Mouse (Mus musculus) forebrain, embryonic 13.5 days (tissue): ENCODE measurements around the gene Upf1. TPM values are rescaled to one million over a fixed set of nuclear protein-coding genes. Genes with fewer than 3 reads are reported as not detected.

ENCODE experiments used
- ATAC-seq: fragments of 200-750 bp; cut with Nextera tagmentation; 2 replicates; pipeline ENCODE4 v1.8.0; 2017
- H3K27ac ChIP-seq: fragments of 300-500 bp; sonication (generic); 2 replicates; pipeline ENCODE4 v1.5.1; 2015; ENCODE audit warnings: inconsistent platforms, mild to moderate bottlenecking, moderate library complexity
- H3K27me3 ChIP-seq: fragments of 300-500 bp; sonication (generic); 2 replicates; pipeline ENCODE4 v1.6.1; 2015; ENCODE audit warnings: mild to moderate bottlenecking, inconsistent platforms
- H3K36me3 ChIP-seq: fragments of 300-500 bp; sonication (generic); 2 replicates; pipeline ENCODE4 v1.6.1; 2015; ENCODE audit warnings: mild to moderate bottlenecking, inconsistent platforms; ENCODE audit not compliant: poor library complexity, severe bottlenecking
- H3K4me1 ChIP-seq: fragments of 300-500 bp; sonication (generic); 2 replicates; pipeline ENCODE4 v1.6.1; 2015; ENCODE audit warnings: inconsistent platforms
- H3K4me2 ChIP-seq: fragments of 300-500 bp; sonication (generic); 2 replicates; pipeline ENCODE4 v1.6.1; 2015; ENCODE audit warnings: inconsistent platforms, mild to moderate bottlenecking, moderate library complexity
- H3K4me3 ChIP-seq: fragments of 300-500 bp; sonication (generic); 2 replicates; pipeline ENCODE4 v1.5.1; 2015; ENCODE audit warnings: mild to moderate bottlenecking, inconsistent platforms
- H3K9ac ChIP-seq: fragments of 300-500 bp; sonication (generic); 2 replicates; pipeline ENCODE4 v1.6.1; 2015; ENCODE audit warnings: mild to moderate bottlenecking, inconsistent platforms
- H3K9me3 ChIP-seq: fragments of 300-500 bp; sonication (generic); replicated peaks from 2 replicates; pipeline ENCODE4 v1.6.1; 2016; ENCODE audit warnings: inconsistent platforms
- WGBS: fragments of 180-500 bp; shearing (Covaris S2); methylation state at CpG from one replicate; pipeline ENCODE4 v1.1.7; 2015; 5-methylcytosine and 5-hydroxymethylcytosine counted together
- polyA plus RNA-seq: library from polyadenylated mRNA; unstranded; fragments of >200 nt; fragmentation: Nextera tagmentation; extraction: Ambion mirVana; gene quantifications from 2 replicates; pipeline ENCODE4 v1.2.1, GENCODE M21; 2015

The Upf1 gene
- polyA plus RNA-seq, 1 experiment from 2014 or later: 16.3 TPM

GRCm38 (mm10) chr8:70332878-70333202 is 20.2 kb downstream of the Upf1 start:
- ATAC-seq: no peak
- 98% methylated on average over 6 of the region's 6 CpGs for WGBS
- no peak overlapping the region for H3K9ac ChIP-seq
- no peak overlapping the region for H3K4me3 ChIP-seq
- no peak overlapping the region for H3K4me2 ChIP-seq
- H3K4me1 ChIP-seq: peaks cover 33% of the 10 kb centered on the region
- 0 out of 2 replicates have a peak, but pooled peaks cover 5% of the 10 kb centered on the region for H3K27me3 ChIP-seq
- no peak overlapping the region for H3K27ac ChIP-seq
- peaks cover 96% of the 10 kb centered on the region for H3K36me3 ChIP-seq
- H3K9me3 ChIP-seq: no peaks in the 10 kb centered on the region

DNA sequence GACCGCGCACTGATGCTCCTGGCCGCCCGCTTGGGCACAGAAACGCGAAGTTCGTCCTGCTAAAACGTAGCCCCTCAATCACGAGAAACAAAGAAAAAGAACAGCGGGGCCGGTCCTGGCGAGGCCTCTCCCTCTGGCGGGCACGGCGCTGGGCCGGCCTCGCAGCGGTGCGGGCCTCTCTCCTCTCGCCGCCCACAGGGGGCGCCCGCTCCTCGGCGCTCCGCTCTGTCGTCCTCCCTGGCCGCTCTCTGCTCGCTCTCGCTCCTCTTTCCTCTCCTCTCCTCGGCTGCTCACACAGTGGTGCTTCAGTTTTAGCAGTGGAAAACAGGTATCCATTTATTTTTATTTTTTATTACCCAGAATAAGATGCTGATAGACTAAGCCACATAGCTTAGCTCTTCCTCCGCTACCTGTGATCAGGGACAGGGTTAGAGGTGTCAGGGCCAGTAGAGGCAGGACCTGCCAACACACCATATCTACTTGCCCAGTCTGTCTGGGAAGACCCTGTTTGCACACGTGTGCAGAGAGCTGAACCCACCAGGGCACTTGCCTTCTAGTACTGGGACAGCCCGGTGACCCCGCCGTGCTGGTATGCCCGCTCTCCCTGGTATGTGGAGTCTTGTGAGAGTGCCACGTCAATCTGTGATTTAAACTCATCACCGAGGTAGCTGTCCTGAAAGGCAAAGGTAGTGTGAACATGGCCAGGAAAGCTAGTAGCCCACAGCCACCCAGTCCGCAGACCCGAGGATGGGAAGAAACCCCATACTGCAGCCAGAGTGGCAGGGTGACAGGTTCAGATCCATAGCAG is 20.8 kb downstream of the Upf1 start:
- peaks cover 95% of the 10 kb centered on the region for H3K36me3 ChIP-seq
- H3K4me1 ChIP-seq: peaks cover 33% of the 10 kb centered on the region
- H3K9ac ChIP-seq: peak overlapping the region; percentile 43
- H3K27ac ChIP-seq: peak overlapping the region; percentile 51; the same call in 1 of the 2 replicates
- peak; percentile 75 for ATAC-seq
- 22% methylated on average over 41 of the region's 41 CpGs for WGBS
- H3K27me3 ChIP-seq: 0 out of 2 replicates have a peak, but pooled peaks cover 5% of the 10 kb centered on the region
- no peaks in the 10 kb centered on the region for H3K9me3 ChIP-seq
- peak overlapping the region; percentile 33 for H3K4me2 ChIP-seq
- H3K4me3 ChIP-seq: no peak overlapping the region

DNA sequence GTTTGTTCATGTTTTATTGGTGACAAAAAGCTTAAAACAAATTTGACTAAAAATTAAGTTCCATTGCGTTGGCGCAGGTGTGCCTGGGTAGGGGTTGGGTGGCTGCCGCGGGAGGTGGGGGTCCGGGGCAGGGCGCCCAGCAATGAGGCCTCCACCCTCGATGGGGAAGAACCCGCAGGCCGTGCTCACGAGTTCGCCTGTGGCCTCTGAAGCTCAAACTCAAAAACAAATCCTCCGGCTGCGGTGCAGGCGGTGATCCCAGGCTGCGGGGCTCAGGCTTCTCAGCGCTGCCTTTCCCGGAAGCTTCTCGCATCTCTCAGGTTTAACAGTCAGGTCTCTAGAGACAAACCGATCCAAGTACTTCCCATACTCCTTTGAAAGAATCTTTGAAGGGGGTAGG is 21.6 kb downstream of the Upf1 start:
- 0 out of 2 replicates have a peak, but pooled peaks cover 5% of the 10 kb centered on the region for H3K27me3 ChIP-seq
- H3K4me1 ChIP-seq: peaks cover 33% of the 10 kb centered on the region
- H3K27ac ChIP-seq: 0 out of 2 replicates have a peak overlapping the region, but pooled peaks have one; percentile 10
- no peak overlapping the region for H3K9ac ChIP-seq
- ATAC-seq: no peak
- no peak overlapping the region for H3K4me2 ChIP-seq
- H3K9me3 ChIP-seq: no peaks in the 10 kb centered on the region
- H3K36me3 ChIP-seq: peaks cover 94% of the 10 kb centered on the region
- H3K4me3 ChIP-seq: no peak overlapping the region
- WGBS: 66% methylated on average over 19 of the region's 19 CpGs

DNA sequence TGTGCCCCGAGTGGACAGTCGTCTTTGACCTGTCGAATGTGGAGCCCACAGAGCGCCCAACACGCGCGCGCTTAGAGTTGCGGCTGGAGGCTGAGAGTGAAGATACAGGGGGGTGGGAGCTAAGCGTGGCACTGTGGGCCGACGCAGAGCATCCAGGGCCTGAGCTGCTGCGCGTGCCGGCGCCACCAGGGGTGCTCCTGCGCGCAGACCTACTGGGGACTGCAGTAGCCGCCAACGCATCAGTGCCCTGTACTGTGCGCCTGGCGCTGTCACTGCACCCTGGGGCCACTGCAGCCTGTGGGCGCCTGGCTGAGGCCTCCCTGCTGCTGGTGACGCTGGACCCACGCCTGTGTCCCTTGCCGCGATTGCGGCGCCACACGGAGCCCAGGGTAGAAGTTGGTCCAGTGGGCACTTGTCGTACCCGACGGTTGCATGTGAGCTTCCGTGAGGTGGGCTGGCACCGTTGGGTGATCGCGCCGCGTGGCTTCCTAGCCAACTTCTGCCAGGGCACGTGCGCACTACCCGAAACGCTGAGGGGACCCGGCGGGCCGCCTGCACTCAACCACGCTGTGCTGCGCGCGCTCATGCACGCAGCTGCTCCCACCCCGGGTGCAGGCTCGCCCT is 22.2 kb downstream of the Upf1 start:
- Histone ChIP-seq H3K4me3 (0 out of 2 replicates have a peak overlapping the region, but pooled peaks have one; percentile 0), H3K4me1 (peaks cover 33% of the 10 kb centered on the region), H3K4me2 (peak overlapping the region; percentile 44), H3K9ac (peak overlapping the region; percentile 47), H3K27ac (0 out of 2 replicates have a peak overlapping the region, but pooled peaks have one; percentile 10), H3K27me3 (0 out of 2 replicates have a peak, but pooled peaks cover 5% of the 10 kb centered on the region), H3K9me3 (no peaks in the 10 kb centered on the region), H3K36me3 (peaks cover 89% of the 10 kb centered on the region)
- WGBS: 30% methylated on average over 53 of the region's 53 CpGs
- peak; percentile 81 for ATAC-seq

- ATAC-seq: no peak
- peaks cover 87% of the 10 kb centered on the region for H3K36me3 ChIP-seq
- peak overlapping the region; percentile 44 for H3K4me2 ChIP-seq
- H3K4me1 ChIP-seq: peaks cover 33% of the 10 kb centered on the region
- H3K4me3 ChIP-seq: no peak overlapping the region
- no peak overlapping the region for H3K27ac ChIP-seq
- H3K9me3 ChIP-seq: no peaks in the 10 kb centered on the region
- peak overlapping the region; percentile 47 for H3K9ac ChIP-seq
- 0 out of 2 replicates have a peak, but pooled peaks cover 5% of the 10 kb centered on the region for H3K27me3 ChIP-seq
- WGBS: 9% methylated on average over 45 of the region's 45 CpGs
Observed at GRCm38 (mm10) chr8:70329835-70330740, 23.0 kb downstream of the Upf1 start.

DNA sequence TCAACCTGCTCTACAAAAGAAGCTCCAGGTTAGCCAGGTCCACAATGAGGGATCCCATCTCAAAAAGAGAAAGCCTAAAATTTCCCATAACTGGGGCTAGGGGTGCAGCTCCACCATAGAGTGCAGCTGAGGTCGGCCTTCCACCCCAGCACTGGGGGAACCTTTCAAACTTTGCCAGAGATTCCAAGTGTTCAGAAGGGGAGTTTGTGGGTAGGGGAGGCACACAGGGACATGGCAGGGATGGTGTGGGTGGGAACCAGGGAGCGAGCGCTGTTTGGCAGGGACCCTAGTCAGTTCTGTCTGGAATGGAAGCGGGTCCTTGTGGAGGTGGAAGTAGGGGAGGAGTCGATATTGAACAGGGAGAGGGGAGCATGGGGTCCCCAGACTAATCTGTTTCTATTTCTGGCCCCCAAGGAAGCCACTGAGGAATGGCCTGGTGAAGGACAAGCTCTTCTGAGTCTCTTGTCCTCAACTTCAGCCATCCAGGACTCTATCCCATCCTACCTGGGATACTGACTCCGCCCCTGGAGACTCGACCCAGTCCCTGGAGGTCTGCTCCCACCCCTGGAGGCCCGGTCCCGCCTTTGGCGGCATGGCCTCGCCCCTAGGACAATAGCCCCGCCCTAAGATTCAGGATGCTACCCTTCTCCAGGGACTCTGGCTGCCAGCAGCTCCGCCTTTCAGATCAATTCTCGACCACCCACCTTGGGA is 23.8 kb downstream of the Upf1 start, which contains the start of gene Gdf1:
TSS of gene Gdf1 (plus strand) at position 694 of the 711 bp plus-strand sequence.
- WGBS: 30% methylated on average over 14 of the region's 14 CpGs
- Histone ChIP-seq H3K4me1 (peaks cover 33% of the 10 kb centered on the region), H3K27me3 (0 out of 2 replicates have a peak, but pooled peaks cover 5% of the 10 kb centered on the region), H3K4me3 (no peak within 1 kb of the TSS), H3K27ac (no peak within 1 kb of the TSS), H3K4me2 (peak within 1 kb of the TSS; percentile 44), H3K9me3 (no peaks in the 10 kb centered on the region), H3K36me3 (peaks cover 84% of the 10 kb centered on the region), H3K9ac (peak within 1 kb of the TSS; percentile 47)
- ATAC-seq: no peak

- ATAC-seq: no peak
- no peak overlapping the region for H3K27ac ChIP-seq
- peaks cover 80% of the 10 kb centered on the region for H3K36me3 ChIP-seq
- H3K9ac ChIP-seq: no peak overlapping the region
- no peak overlapping the region for H3K4me2 ChIP-seq
- 0 out of 2 replicates have a peak, but pooled peaks cover 5% of the 10 kb centered on the region for H3K27me3 ChIP-seq
- H3K9me3 ChIP-seq: no peaks in the 10 kb centered on the region
- H3K4me3 ChIP-seq: no peak overlapping the region
- 97% methylated on average over 6 of the region's 6 CpGs for WGBS
- H3K4me1 ChIP-seq: peaks cover 31% of the 10 kb centered on the region
Observed at GRCm38 (mm10) chr8:70327512-70327911, 25.6 kb downstream of the Upf1 start.

GRCm38 (mm10) chr8:70323716-70324115 is 29.4 kb downstream of the Upf1 start:
- WGBS: 93% methylated on average over 3 of the region's 3 CpGs
- Histone ChIP-seq H3K9me3 (no peaks in the 10 kb centered on the region), H3K4me1 (no peaks in the 10 kb centered on the region), H3K27me3 (no peaks in the 10 kb centered on the region), H3K4me3 (no peak overlapping the region), H3K9ac (no peak overlapping the region), H3K36me3 (peaks cover 79% of the 10 kb centered on the region), H3K27ac (no peak overlapping the region), H3K4me2 (no peak overlapping the region)
- ATAC-seq: no peak

GRCm38 (mm10) chr8:70317872-70318271 is 35.2 kb downstream of the Upf1 start:
- Histone ChIP-seq H3K27me3 (no peaks in the 10 kb centered on the region), H3K36me3 (peaks cover 52% of the 10 kb centered on the region), H3K4me2 (peak overlapping the region; percentile 81), H3K27ac (peak overlapping the region; percentile 95), H3K4me3 (peak overlapping the region; percentile 61; the same call in 1 of the 2 replicates), H3K9ac (peak overlapping the region; percentile 85; the same call in 1 of the 2 replicates), H3K9me3 (no peaks in the 10 kb centered on the region), H3K4me1 (peaks cover 38% of the 10 kb centered on the region)
- 85% methylated on average over 5 of the region's 5 CpGs for WGBS
- ATAC-seq: no peak

GRCm38 (mm10) chr8:70316511-70317504 is 36.3 kb downstream of the Upf1 start:
- H3K4me2 ChIP-seq: peak overlapping the region; percentile 81
- WGBS: 5% methylated on average over 15 of the region's 15 CpGs
- H3K9me3 ChIP-seq: no peaks in the 10 kb centered on the region
- peak overlapping the region; percentile 61 for H3K4me3 ChIP-seq
- H3K9ac ChIP-seq: peak overlapping the region; percentile 85
- peak overlapping the region; percentile 95 for H3K27ac ChIP-seq
- ATAC-seq: peak; percentile 93
- H3K27me3 ChIP-seq: no peaks in the 10 kb centered on the region
- H3K4me1 ChIP-seq: peaks cover 38% of the 10 kb centered on the region
- peaks cover 52% of the 10 kb centered on the region for H3K36me3 ChIP-seq
